Mouse (Mus musculus) neural tube, embryonic 15.5 days (tissue): ENCODE measurements around the gene Alox12b. TPM values are rescaled to one million over a fixed set of nuclear protein-coding genes. Genes with fewer than 3 reads are reported as not detected.

Source experiments
- ATAC-seq: fragments of 200-750 bp; cut with Nextera tagmentation; 2 replicates; pipeline ENCODE4 v1.8.0; 2017; ENCODE audit warnings: mild to moderate bottlenecking, moderate TSS enrichment, moderate library complexity; ENCODE audit not compliant: low FRiP score
- H3K27ac ChIP-seq: fragments of 300-500 bp; sonication (generic); replicated peaks from 2 replicates; pipeline ENCODE4 v1.5.1; 2015; ENCODE audit warnings: mild to moderate bottlenecking, inconsistent platforms
- H3K27me3 ChIP-seq: fragments of 300-500 bp; sonication (generic); replicated peaks from 2 replicates; pipeline ENCODE4 v1.6.1; 2015; ENCODE audit warnings: inconsistent platforms
- H3K36me3 ChIP-seq: fragments of 300-500 bp; sonication (generic); 2 replicates; pipeline ENCODE4 v1.6.1; 2015; ENCODE audit warnings: inconsistent platforms
- H3K4me1 ChIP-seq: fragments of 300-500 bp; sonication (generic); 2 replicates; pipeline ENCODE4 v1.6.1; 2015; ENCODE audit warnings: inconsistent platforms
- H3K4me2 ChIP-seq: fragments of 300-500 bp; sonication (generic); 2 replicates; pipeline ENCODE4 v1.6.1; 2015; ENCODE audit warnings: inconsistent platforms, mild to moderate bottlenecking, moderate library complexity
- H3K4me3 ChIP-seq: fragments of 300-500 bp; sonication (generic); replicated peaks from 2 replicates; pipeline ENCODE4 v1.5.1; 2015; ENCODE audit warnings: mild to moderate bottlenecking, inconsistent platforms
- H3K9ac ChIP-seq: fragments of 300-500 bp; sonication (generic); replicated peaks from 2 replicates; pipeline ENCODE4 v1.6.1; 2015; ENCODE audit warnings: mild to moderate bottlenecking, inconsistent platforms
- H3K9me3 ChIP-seq: fragments of 300-500 bp; sonication (generic); replicated peaks from 2 replicates; pipeline ENCODE4 v1.6.1; 2016; ENCODE audit warnings: inconsistent platforms
- WGBS: fragments of 180-500 bp; shearing (Covaris S2); methylation state at CpG from one replicate; pipeline ENCODE4 v1.1.7; 2015; ENCODE audit warnings: mixed read lengths; 5-methylcytosine and 5-hydroxymethylcytosine counted together
- polyA plus RNA-seq: library from polyadenylated mRNA; unstranded; fragments of >200 nt; fragmentation: Nextera tagmentation; extraction: Ambion mirVana; gene quantifications from 2 replicates; pipeline ENCODE4 v1.2.1, GENCODE M21; 2015

The Alox12b gene
- polyA plus RNA-seq, 1 experiment from 2014 or later: 1.0 TPM

DNA sequence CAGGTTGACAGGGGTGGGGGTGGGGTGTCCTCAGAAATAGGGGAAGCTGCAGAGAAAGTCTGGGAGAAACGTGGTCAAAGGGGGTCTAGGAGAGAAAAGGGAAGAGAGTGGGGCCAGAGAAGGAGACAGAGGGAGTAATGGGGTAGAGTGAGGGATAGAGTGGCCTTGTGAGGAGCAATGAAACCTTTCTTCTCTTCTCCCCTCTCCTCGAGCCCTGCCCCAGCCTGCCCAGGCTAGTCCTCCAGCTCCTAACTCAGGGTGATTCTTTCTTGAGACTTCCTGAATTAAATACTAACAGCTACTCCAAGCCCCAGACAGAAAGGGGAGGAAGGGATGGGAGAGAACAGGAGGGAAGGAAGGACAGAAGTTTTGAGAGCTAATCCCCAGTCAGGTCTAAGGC is 61.9 kb downstream of the Alox12b start:
- no peak overlapping the region for H3K27ac ChIP-seq
- WGBS: 80% methylated on average over 2 of the region's 2 CpGs
- ATAC-seq: no peak
- no peak overlapping the region for H3K4me3 ChIP-seq
- H3K27me3 ChIP-seq: no peaks in the 10 kb centered on the region
- H3K36me3 ChIP-seq: no peaks in the 10 kb centered on the region
- H3K4me2 ChIP-seq: no peak overlapping the region
- no peak overlapping the region for H3K9ac ChIP-seq
- H3K9me3 ChIP-seq: no peaks in the 10 kb centered on the region
- H3K4me1 ChIP-seq: no peaks in the 10 kb centered on the region

Other genes starting within 250 kb of the Alox12b start
- gene Odf4, start 229.9 kb upstream of the Alox12b start, polyA plus RNA-seq: 0.64 and 1.3 TPM in 2 replicates
- gene Arhgef15, start 199.5 kb upstream of the Alox12b start, polyA plus RNA-seq: 23.2 and 27.3 TPM in 2 replicates
- 1.9 and 2.1 TPM in 2 replicates for gene Slc25a35, start 188.9 kb upstream of the Alox12b start, polyA plus RNA-seq
- gene Rangrf, start 181.8 kb upstream of the Alox12b start, polyA plus RNA-seq: 33.7 and 33.9 TPM in 2 replicates
- 15.5 and 20.2 TPM in 2 replicates for gene Pfas, start 148.5 kb upstream of the Alox12b start, polyA plus RNA-seq
- gene Ctc1, start 141.1 kb upstream of the Alox12b start, polyA plus RNA-seq: 53.4 and 55.0 TPM in 2 replicates
- gene Aurkb, start 111.3 kb upstream of the Alox12b start, polyA plus RNA-seq: 15.6 and 47.4 TPM in 2 replicates
- gene Borcs6, start 97.3 kb upstream of the Alox12b start, polyA plus RNA-seq: 20.6 and 24.0 TPM in 2 replicates
- gene Tmem107, start 86.2 kb upstream of the Alox12b start, polyA plus RNA-seq: 33.3 and 39.2 TPM in 2 replicates
- gene Vamp2, start 68.5 kb upstream of the Alox12b start, polyA plus RNA-seq: 347 and 355 TPM in 2 replicates
- 10.0 and 11.9 TPM in 2 replicates for gene Per1, start 61.8 kb upstream of the Alox12b start, polyA plus RNA-seq
- 0.68 and 1.0 TPM in 2 replicates for gene Hes7, start 36.6 kb upstream of the Alox12b start, polyA plus RNA-seq
- gene 9130213A22Rik, start 34.4 kb upstream of the Alox12b start, polyA plus RNA-seq: 0.63 TPM in 2 replicates
- 4.3 and 6.1 TPM in 2 replicates for gene Aloxe3, start 31.1 kb upstream of the Alox12b start, polyA plus RNA-seq
- gene Alox8, start 40.9 kb downstream of the Alox12b start, polyA plus RNA-seq: 0.36 TPM in 2 replicates
- gene Gucy2e, start 80.0 kb downstream of the Alox12b start, polyA plus RNA-seq: 0.38 and 0.46 TPM in 2 replicates
- 14.5 and 15.3 TPM in 2 replicates for gene Cntrob, start 166.8 kb downstream of the Alox12b start, polyA plus RNA-seq
- 186 and 201 TPM in 2 replicates for gene Trappc1, start 167.0 kb downstream of the Alox12b start, polyA plus RNA-seq
- 6.0 and 7.3 TPM in 2 replicates for gene Kcnab3, start 169.3 kb downstream of the Alox12b start, polyA plus RNA-seq
- gene Rnf227, start 183.5 kb downstream of the Alox12b start, polyA plus RNA-seq: 213 and 250 TPM in 2 replicates
- 70.6 and 76.1 TPM in 2 replicates for gene Chd3, start 212.4 kb downstream of the Alox12b start, polyA plus RNA-seq
- gene Naa38, start 238.5 kb downstream of the Alox12b start, polyA plus RNA-seq: 130 and 132 TPM in 2 replicates
- gene Cyb5d1, start 238.6 kb downstream of the Alox12b start, polyA plus RNA-seq: 29.7 and 31.5 TPM in 2 replicates
- gene Tmem88, start 241.2 kb downstream of the Alox12b start, polyA plus RNA-seq: 6.2 and 9.1 TPM in 2 replicates